Mouse (Mus musculus): ENCODE results near the gene Zfp964. TPM values are rescaled to one million over a fixed set of nuclear protein-coding genes. Genes with fewer than 3 reads are reported as not detected.

Gene Zfp964
- polyA plus RNA-seq (2012; rRNA removed): 1.2 TPM in 2 replicates

GRCm38 (mm10) chr8:69654358-69654981 is at the start of gene Zfp964:
Gene Zfp964, plus strand, starts transcription at chr8:69654479.

GRCm38 (mm10) chr8:69625095-69625789 is 29.0 kb upstream of the Zfp964 start, which contains the start of gene Zfp868:
Gene Zfp868, minus strand, starts transcription at chr8:69625548.

GRCm38 (mm10) chr8:69710624-69711023 is 56.3 kb downstream of the Zfp964 start, which contains the start of gene Zfp869:
Gene Zfp869, minus strand, starts transcription at chr8:69710724.

Other genes starting within 250 kb of the Zfp964 start
- gene Gm9495, start 200.9 kb upstream of the Zfp964 start, polyA plus RNA-seq (2012; rRNA removed): not detected in 2 replicates
- gene Gm7697, start 131.5 kb upstream of the Zfp964 start, polyA plus RNA-seq (2012; rRNA removed): not detected in 2 replicates
- 4.2 and 5.2 TPM in 2 replicates for gene Zfp868, start 28.9 kb upstream of the Zfp964 start, polyA plus RNA-seq (2012; rRNA removed)
- 1.3 and 1.6 TPM in 2 replicates for gene Zfp869, start 56.2 kb downstream of the Zfp964 start, polyA plus RNA-seq (2012; rRNA removed)
- 2.0 and 2.3 TPM in 2 replicates for gene Zfp963, start 95.5 kb downstream of the Zfp964 start, polyA plus RNA-seq (2012; rRNA removed)
- gene Gm20422, start 120.4 kb downstream of the Zfp964 start, polyA plus RNA-seq (2012; rRNA removed): 1.3 TPM in 1 of 2 replicates, not detected in the other
- 140 and 171 TPM in 2 replicates for gene Atp13a1, start 136.7 kb downstream of the Zfp964 start, polyA plus RNA-seq (2012; rRNA removed)
- 8.8 and 12.2 TPM in 2 replicates for gene Zfp866, start 136.7 kb downstream of the Zfp964 start, polyA plus RNA-seq (2012; rRNA removed)
- 25.7 and 31.8 TPM in 2 replicates for gene Gmip, start 154.2 kb downstream of the Zfp964 start, polyA plus RNA-seq (2012; rRNA removed)
- 7.3 and 7.6 TPM in 2 replicates for gene Lpar2, start 167.9 kb downstream of the Zfp964 start, polyA plus RNA-seq (2012; rRNA removed)
- 3.2 and 11.6 TPM in 2 replicates for gene Pbx4, start 178.0 kb downstream of the Zfp964 start, polyA plus RNA-seq (2012; rRNA removed)
- 0.92 and 1.4 TPM in 2 replicates for gene Cilp2, start 233.2 kb downstream of the Zfp964 start, polyA plus RNA-seq (2012; rRNA removed)
- 2.1 and 3.1 TPM in 2 replicates for gene Tssk6, start 247.7 kb downstream of the Zfp964 start, polyA plus RNA-seq (2012; rRNA removed)
- gene Ndufa13, start 248.1 kb downstream of the Zfp964 start, polyA plus RNA-seq (2012; rRNA removed): 98.7 and 144 TPM in 2 replicates
- gene Yjefn3, start 248.2 kb downstream of the Zfp964 start, polyA plus RNA-seq (2012; rRNA removed): 14.1 and 14.6 TPM in 2 replicates